Mouse (Mus musculus): ENCODE results near the gene Chchd6.

DNA sequence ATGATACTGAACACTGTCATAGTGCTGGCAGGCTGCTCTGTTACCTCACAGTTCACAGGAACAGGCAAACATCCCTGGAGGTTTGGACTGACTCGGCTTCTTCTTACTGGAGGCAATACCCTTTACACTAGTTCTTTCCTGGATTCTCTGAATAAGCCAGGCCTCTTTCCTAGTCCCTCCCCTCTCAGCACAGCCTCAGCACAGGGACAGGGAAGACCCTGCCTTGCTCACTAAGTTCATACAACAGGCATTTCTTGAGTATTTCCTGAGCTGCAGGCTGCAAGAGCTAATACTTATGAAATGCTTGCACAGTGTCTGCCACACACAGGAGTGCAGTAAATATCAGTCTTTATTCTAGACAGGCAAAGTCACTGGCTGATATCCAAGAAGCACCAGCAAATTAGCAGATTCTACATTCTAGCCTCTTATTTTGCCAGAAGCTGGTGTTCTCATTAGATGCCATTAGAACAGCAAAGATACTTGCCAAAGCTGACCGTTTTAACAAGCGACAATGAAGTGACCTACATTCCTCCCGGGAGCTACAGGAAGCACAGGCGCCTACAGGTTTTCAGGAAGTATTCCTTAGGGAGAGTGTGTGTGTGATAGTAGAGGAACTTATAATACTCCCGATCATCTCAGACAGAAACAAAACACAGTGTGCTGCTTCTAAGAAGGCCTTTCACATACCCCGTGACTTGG, 142.3 kb downstream of the Chchd6 start:
- TF ChIP-seq CTCF (conservative IDR thresholded peaks at IDR 0.05; ENCODE audit: low read length) (no peak), NANOG (IDR thresholded peaks at IDR 0.05; ENCODE audit: borderline replicate concordance, low read length) (no peak)

Measured in E14TG2a.4 (cell line).